ENCODE assay signal across 16 mouse cellular contexts in the genomic region with DNA sequence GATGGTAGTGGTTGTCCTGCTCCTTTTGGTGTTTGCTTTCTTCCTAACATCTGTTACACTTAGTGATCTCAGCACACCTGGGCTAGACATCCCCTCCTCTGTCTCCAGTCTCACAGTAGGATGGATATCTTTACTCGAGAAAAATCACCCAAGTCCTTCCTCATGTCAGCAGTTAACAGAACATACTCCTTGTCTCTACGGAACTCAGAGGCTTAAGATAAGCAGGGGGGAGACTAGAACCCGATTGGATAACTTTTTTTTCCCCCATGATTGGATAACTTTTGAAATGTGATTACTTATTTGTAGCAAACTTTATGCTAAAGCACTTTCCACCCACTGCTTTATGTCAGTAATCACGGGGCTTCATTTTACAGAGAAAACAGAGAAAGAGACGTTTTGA.
"Had no signal": no experiment of that assay in that cellular context is flagged by ENCODE, and none has a peak within 500 bp of the region (broad histone marks: within the 10 kb centered on the region; RNA-seq: fewer than 3 reads in every experiment).

No protein-coding gene starts in this region.

- H3K9me3 ChIP-seq: neural tube, embryonic 12.5 days; neural tube, embryonic 15.5 days had no signal

- DNase-seq: retina, postnatal 1 day; right cerebral cortex, adult 18-20 months; right cerebral cortex, postnatal 14 days; right cerebral cortex, postnatal 25 days; right cerebral cortex, postnatal 4 days; spleen, adult 18-20 months; thymus, adult 18-20 months; thymus, postnatal 14 days; thymus, postnatal 25 days; thymus, postnatal 36 days; thymus, postnatal 4 days had no signal

- H3K27me3 ChIP-seq: neural tube, embryonic 12.5 days; neural tube, embryonic 13.5 days; neural tube, embryonic 15.5 days; stomach, embryonic 15.5 days had no signal

- H3K4me3 ChIP-seq: neural tube, embryonic 12.5 days; neural tube, embryonic 13.5 days; neural tube, embryonic 15.5 days; stomach, embryonic 15.5 days had no signal

- H3K9ac ChIP-seq: neural tube, embryonic 12.5 days; neural tube, embryonic 13.5 days; neural tube, embryonic 15.5 days; stomach, embryonic 15.5 days had no signal

- H3K4me1 ChIP-seq: neural tube, embryonic 12.5 days had no signal

- H3K27ac ChIP-seq: neural tube, embryonic 12.5 days; neural tube, embryonic 13.5 days; neural tube, embryonic 15.5 days; stomach, embryonic 15.5 days; stomach, postnatal 0 days had no signal

- H3K36me3 ChIP-seq: neural tube, embryonic 12.5 days; neural tube, embryonic 15.5 days; stomach, embryonic 15.5 days had no signal
